Mouse (Mus musculus) brain, embryonic 14.5 days (tissue): ENCODE measurements around the gene Slc19a3.

Experiments
- CTCF ChIP-seq: fragments of 200-500 bp; IDR thresholded peaks from 2 replicates; pipeline ENCODE4 v1.5.1; 2012; ENCODE audit warnings: inconsistent platforms, mild to moderate bottlenecking, moderate library complexity, borderline replicate concordance; ENCODE audit not compliant: insufficient read depth, insufficient read length; ENCODE audit errors: extremely low read depth
- POLR2A ChIP-seq: fragments of 200-500 bp; IDR thresholded peaks from 2 replicates; pipeline ENCODE4 v1.6.1; 2012; ENCODE audit warnings: mild to moderate bottlenecking, inconsistent platforms, borderline replicate concordance; ENCODE audit not compliant: poor library complexity, insufficient read depth, insufficient read length, severe bottlenecking; ENCODE audit errors: extremely low read depth

DNA sequence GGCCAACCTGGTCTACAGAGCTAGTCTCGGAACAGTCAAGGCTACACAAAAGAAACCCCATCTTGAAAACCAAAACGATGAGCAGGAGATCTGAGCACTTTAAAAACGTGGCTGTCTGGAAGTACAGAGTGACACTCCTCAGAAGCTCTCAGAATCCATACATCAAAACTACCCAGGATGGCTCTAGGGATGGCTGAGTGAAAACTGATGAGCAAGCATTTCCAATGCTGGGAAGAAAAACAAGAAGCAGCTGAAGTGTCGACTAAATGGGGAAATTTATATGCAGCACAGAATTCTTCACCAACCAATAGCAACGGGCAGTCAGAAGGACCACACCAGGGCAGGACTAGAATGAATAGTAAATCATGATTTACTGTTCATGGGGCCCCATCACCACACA is 3.7 kb downstream of the Slc19a3 start:
- TF ChIP-seq CTCF (no peak), POLR2A (no peak)
